Mouse (Mus musculus) midbrain, postnatal 0 days (tissue): ENCODE measurements around the gene Them5. TPM values are rescaled to one million over a fixed set of nuclear protein-coding genes. Genes with fewer than 3 reads are reported as not detected.

Experiments used
- ATAC-seq: fragments of 200-750 bp; cut with Nextera tagmentation; 2 replicates; pipeline ENCODE4 v1.8.0; 2017; ENCODE audit warnings: moderate number of reproducible peaks, mild to moderate bottlenecking, moderate TSS enrichment, moderate library complexity; ENCODE audit not compliant: low FRiP score
- DNase-seq: peaks from one replicate; pipeline ENCODE4 v3.0.0-alpha.2; 2015; ENCODE audit warnings: low spot score
- H3K27ac ChIP-seq: fragments of 300-500 bp; sonication (generic); 2 replicates; pipeline ENCODE4 v1.5.1; 2014; ENCODE audit warnings: low read depth, mild to moderate bottlenecking, low read length, mixed read lengths
- H3K27me3 ChIP-seq: fragments of 300-500 bp; sonication (generic); 2 replicates; pipeline ENCODE4 v1.6.1; 2014; ENCODE audit warnings: low read length, control low read depth, mixed read lengths; ENCODE audit not compliant: insufficient read depth
- H3K36me3 ChIP-seq: fragments of 300-500 bp; sonication (generic); 2 replicates; pipeline ENCODE4 v1.6.1; 2014; ENCODE audit warnings: low read length, control low read depth, mixed read lengths; ENCODE audit not compliant: insufficient read depth
- H3K4me1 ChIP-seq: fragments of 300-500 bp; sonication (generic); 2 replicates; pipeline ENCODE4 v1.6.1; 2014; ENCODE audit warnings: mild to moderate bottlenecking, control low read depth, antibody characterized with exemption, low read length, mixed read lengths; ENCODE audit not compliant: insufficient read depth
- H3K4me2 ChIP-seq: fragments of 300-500 bp; sonication (generic); 2 replicates; pipeline ENCODE4 v1.6.1; 2014; ENCODE audit warnings: low read depth, mild to moderate bottlenecking, low read length, mixed read lengths; ENCODE audit not compliant: poor library complexity, severe bottlenecking
- H3K4me3 ChIP-seq: fragments of 300-500 bp; sonication (generic); 2 replicates; pipeline ENCODE4 v1.5.1; 2014; ENCODE audit warnings: low read depth, mild to moderate bottlenecking, low read length, moderate library complexity
- H3K9ac ChIP-seq: fragments of 300-500 bp; sonication (generic); replicated peaks from 2 replicates; pipeline ENCODE4 v1.6.1; 2014; ENCODE audit warnings: mild to moderate bottlenecking, low read length, moderate library complexity, mixed read lengths; ENCODE audit not compliant: poor library complexity, severe bottlenecking
- H3K9me3 ChIP-seq: fragments of 300-500 bp; sonication (generic); 2 replicates; pipeline ENCODE4 v1.6.1; 2016; ENCODE audit warnings: low read length, control low read depth
- CTCF ChIP-seq: IDR thresholded peaks from 2 replicates; pipeline ENCODE4 v1.5.1; 2016; ENCODE audit warnings: antibody characterized with exemption, mild to moderate bottlenecking
- WGBS: fragments of 180-500 bp; shearing (Covaris S2); extraction: QIAGEN DNeasy Blood & Tissue Kit; methylation state at CpG from one replicate; pipeline ENCODE4 v1.1.7; 2014; 5-methylcytosine and 5-hydroxymethylcytosine counted together
- polyA plus RNA-seq: library from polyadenylated mRNA; unstranded; fragments of >200 nt; fragmentation: Nextera tagmentation; extraction: Ambion mirVana; gene quantifications from 2 replicates; pipeline ENCODE4 v1.2.1, GENCODE M21; 2015
- total RNA-seq: library from RNA; depleted of rRNA; stranded (reverse); fragments of >200 nt; gene quantifications from 2 replicates; pipeline ENCODE4 v1.2.3, GENCODE M21; 2014

Gene Them5
- total and polyA plus RNA-seq, 2 experiments from 2014 or later, result 0.16 TPM; not detected in 1

DNA sequence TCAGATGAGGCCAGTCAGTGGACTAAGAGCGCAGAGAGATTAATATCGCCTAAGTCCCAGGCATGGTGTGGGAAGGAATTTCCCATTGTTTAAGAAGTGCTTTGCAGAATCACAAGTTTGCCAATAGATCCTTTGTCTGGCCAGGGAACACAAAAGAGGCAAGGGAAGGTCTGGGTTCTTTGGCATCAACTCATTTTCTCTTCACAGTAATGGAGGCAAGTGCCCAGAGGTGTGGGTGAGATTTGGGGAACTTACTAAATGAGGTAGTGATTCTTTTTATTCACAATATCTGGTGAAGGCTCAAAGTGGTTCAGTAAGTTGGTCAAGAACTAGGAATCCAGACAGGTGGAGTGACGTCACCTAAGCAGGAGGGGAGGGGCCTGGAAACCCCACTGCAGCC, 3.0 kb downstream of the Them5 start:
- ATAC-seq (no peak), DNase-seq (no peak)
- Histone ChIP-seq H3K36me3 (no peaks in the 10 kb centered on the region), H3K9ac (no peak overlapping the region), H3K4me1 (no peaks in the 10 kb centered on the region), H3K9me3 (no peaks in the 10 kb centered on the region), H3K27me3 (no peaks in the 10 kb centered on the region), H3K27ac (no peak overlapping the region), H3K4me3 (no peak overlapping the region), H3K4me2 (no peak overlapping the region)
- whole genome bisulfite sequencing, result 61% methylated on average over 3 of the region's 3 CpGs
- TF ChIP-seq CTCF, result no peak

DNA sequence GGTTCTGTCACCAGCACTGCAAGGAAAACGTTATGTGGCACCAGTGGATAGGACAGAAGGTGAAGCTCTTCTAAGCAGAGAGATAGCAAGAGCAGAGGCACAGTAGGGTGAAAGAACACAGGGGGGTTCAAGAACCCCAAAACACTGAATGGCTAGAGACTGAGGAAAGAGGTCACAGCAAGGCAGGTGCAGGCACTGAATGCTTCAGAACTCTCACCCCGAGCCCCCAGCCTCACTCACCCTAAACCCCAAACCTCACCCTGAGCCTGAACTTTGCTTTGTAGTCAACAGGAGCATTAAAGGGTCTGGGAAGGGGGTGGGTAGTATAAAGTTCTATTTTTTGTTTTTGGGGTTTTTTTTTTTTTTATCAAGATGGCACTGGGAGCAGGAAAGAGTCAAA, 6.2 kb downstream of the Them5 start:
- Histone ChIP-seq H3K36me3 (no peaks in the 10 kb centered on the region), H3K27me3 (no peaks in the 10 kb centered on the region), H3K4me2 (no peak overlapping the region), H3K4me3 (no peak overlapping the region), H3K4me1 (no peaks in the 10 kb centered on the region), H3K9me3 (no peaks in the 10 kb centered on the region), H3K27ac (no peak overlapping the region), H3K9ac (no peak overlapping the region)
- WGBS, result 89% methylated on average over 2 of the region's 2 CpGs
- no peak for TF ChIP-seq CTCF
- no peak for DNase-seq
- ATAC-seq, result no peak

DNA sequence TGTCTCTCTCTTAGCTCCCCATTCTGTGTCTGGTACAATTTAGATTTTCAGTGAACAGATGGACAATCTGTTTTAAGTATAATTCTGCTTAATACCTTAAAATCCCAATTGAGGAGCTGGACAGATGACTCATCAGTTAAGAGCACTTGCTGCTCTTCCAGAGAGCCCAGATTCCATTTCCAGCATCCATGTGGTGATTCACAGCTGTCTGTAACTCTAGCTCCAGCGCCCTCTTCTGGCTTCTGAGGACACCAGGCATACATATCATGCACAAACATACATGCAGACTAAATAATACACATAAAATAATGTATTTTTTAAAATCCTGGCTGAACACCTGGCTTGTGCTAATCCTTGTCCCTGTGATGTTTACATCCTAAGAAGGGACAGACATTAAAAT, 18.9 kb downstream of the Them5 start:
- H3K4me3 ChIP-seq, result no peak overlapping the region
- TF ChIP-seq CTCF, result peak; percentile 64
- no peaks in the 10 kb centered on the region for H3K9me3 ChIP-seq
- ATAC-seq (no peak), DNase-seq (peak; percentile 72)
- H3K4me1 ChIP-seq, result peaks cover 5% of the 10 kb centered on the region; the same call in 1 of the 2 replicates
- no peaks in the 10 kb centered on the region for H3K36me3 ChIP-seq
- no peak overlapping the region for H3K27ac ChIP-seq
- H3K4me2 ChIP-seq, result no peak overlapping the region
- H3K27me3 ChIP-seq, result no peaks in the 10 kb centered on the region
- 3% methylated on average over 1 of the region's 1 CpGs for WGBS
- no peak overlapping the region for H3K9ac ChIP-seq

DNA sequence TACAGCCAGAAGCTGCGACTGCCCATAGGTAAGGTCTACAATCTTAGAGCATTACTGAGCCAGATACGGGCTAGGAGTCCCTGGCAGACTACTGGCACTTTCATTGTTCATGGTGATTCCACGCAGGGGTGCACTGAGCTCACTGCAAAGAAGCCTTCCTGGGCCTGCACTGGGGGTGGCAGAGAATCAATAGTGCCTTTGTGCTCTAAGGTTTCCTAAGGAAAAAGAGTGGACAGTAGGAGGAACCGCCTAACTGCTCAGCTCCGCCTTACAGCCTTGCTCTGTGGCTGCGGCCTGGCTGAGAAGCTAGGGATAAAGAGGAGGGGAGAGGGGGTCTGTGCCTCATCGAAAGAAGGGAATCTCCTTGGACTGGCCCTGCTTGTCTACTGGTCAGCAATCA, 20.2 kb downstream of the Them5 start, which contains the start of gene C2cd4d:
Gene C2cd4d (plus strand): TSS at position 301 of the 400 bp plus-strand sequence.
- Histone ChIP-seq H3K9ac (peak within 1 kb of the TSS; percentile 86), H3K9me3 (no peaks in the 10 kb centered on the region), H3K36me3 (no peaks in the 10 kb centered on the region), H3K4me3 (peak within 1 kb of the TSS; percentile 45), H3K4me2 (peak within 1 kb of the TSS; percentile 71), H3K4me1 (peaks cover 5% of the 10 kb centered on the region; the same call in 1 of the 2 replicates), H3K27me3 (no peaks in the 10 kb centered on the region), H3K27ac (no peak within 1 kb of the TSS)
- ATAC-seq, result no peak
- no peak for TF ChIP-seq CTCF
- DNase-seq, result no peak
- 36% methylated on average over 7 of the region's 7 CpGs for WGBS

DNA sequence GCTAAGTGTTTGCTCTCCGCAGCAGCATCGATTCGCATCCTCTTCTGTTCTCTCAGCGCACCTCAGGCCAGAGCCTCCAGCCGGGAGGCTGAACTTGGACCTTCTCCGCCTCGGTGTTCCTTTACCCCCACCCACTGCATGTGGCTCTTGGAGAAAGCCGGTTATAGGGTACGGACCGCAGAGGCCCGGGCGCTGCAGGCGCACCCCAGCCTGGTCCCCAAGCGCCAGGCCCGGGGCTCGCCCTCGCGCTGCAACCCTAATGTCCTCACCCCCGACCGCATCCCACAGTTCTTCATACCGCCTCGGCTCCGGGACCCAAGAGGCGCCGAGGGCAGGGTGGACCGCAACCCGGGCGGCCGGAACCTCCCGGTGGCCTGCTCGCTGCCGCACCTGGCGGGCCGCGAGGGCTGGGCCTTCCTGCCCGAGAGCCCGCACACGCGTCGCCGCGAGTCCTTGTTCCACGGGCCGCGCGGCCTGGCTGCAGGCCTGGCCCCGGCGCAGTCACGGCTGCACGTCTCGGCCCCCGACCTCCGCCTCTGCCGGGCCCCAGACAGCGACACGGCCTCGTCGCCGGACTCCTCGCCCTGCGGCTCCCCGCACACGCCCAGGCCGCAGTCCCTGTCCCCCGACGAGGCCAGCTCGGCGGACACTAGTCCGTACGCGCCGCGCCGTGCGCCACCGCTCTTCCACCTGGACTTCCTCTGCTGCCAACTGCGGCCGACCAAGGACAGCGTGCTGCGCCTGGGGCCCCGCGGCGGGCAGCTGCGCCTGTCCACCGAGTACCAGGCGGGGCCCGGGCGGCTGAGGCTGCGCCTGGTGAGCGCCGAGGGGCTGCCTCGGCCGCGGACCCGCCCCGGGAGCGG, 21.6 kb downstream of the Them5 start:
- H3K4me3 ChIP-seq, result peak overlapping the region; percentile 45
- WGBS, result 8% methylated on average over 66 of the region's 97 CpGs
- DNase-seq (peak; percentile 50), ATAC-seq (peak; percentile 69)
- peak overlapping the region; percentile 86 for H3K9ac ChIP-seq
- no peak for TF ChIP-seq CTCF
- no peaks in the 10 kb centered on the region for H3K27me3 ChIP-seq
- H3K4me1 ChIP-seq, result peaks cover 5% of the 10 kb centered on the region; the same call in 1 of the 2 replicates
- no peaks in the 10 kb centered on the region for H3K36me3 ChIP-seq
- H3K27ac ChIP-seq, result peak overlapping the region; percentile 40; the same call in 1 of the 2 replicates
- no peaks in the 10 kb centered on the region for H3K9me3 ChIP-seq
- peak overlapping the region; percentile 71 for H3K4me2 ChIP-seq

DNA sequence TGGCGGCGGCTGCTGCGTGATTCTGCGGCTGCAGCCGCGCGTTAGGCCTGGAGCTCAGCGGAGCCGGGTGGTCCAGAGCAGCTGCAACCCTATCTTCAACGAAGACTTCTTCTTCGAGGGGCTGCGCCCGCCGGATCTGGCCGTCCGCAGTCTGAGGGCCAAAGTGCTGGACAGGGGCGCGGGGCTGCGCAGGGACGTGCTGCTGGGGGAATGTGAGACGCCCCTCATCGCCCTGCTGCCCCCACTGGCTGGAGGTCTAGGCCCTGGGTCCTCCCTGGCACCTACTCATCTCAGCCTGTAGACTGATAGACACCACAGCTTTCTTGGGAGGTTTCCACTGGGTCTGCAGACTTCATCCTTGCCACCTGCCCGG, 22.2 kb downstream of the Them5 start:
- ATAC-seq (peak; percentile 49), DNase-seq (no peak)
- H3K9me3 ChIP-seq, result no peaks in the 10 kb centered on the region
- H3K27ac ChIP-seq, result peak overlapping the region; percentile 40; the same call in 1 of the 2 replicates
- H3K36me3 ChIP-seq, result no peaks in the 10 kb centered on the region
- no peaks in the 10 kb centered on the region for H3K27me3 ChIP-seq
- peak overlapping the region; percentile 45 for H3K4me3 ChIP-seq
- peaks cover 5% of the 10 kb centered on the region; the same call in 1 of the 2 replicates for H3K4me1 ChIP-seq
- H3K4me2 ChIP-seq, result peak overlapping the region; percentile 71
- 4% methylated on average over 19 of the region's 23 CpGs for WGBS
- H3K9ac ChIP-seq, result peak overlapping the region; percentile 86
- TF ChIP-seq CTCF, result no peak
